Mouse (Mus musculus) layer of hippocampus, postnatal 10 days (tissue): ENCODE results near the gene Srpx2. TPM values are rescaled to one million over a fixed set of nuclear protein-coding genes. Genes with fewer than 3 reads are reported as not detected.

ENCODE experiments used
- DNase-seq, 2 experiments: peaks; one replicate each; pipeline ENCODE4 v3.0.0; 2021; ENCODE audit warnings: low spot score in 2 of 2
- long read RNA-seq: library from polyadenylated mRNA; stranded (forward); transcript quantifications from one replicate; pipeline ENCODE4 v2.0.0, GENCODE M21; 2023
- total RNA-seq, 2 experiments: library from RNA; stranded (reverse); gene quantifications; 2 replicates each; pipeline ENCODE4 v1.2.3; 2021

The Srpx2 gene
- total RNA-seq, result 1 to 10 TPM in 1 of 2 experiments, under 1 TPM in 1; 0.76 to 1.3 TPM
- long read RNA-seq, result 0 reads

- no peak for DNase-seq
Observed at GRCm38 (mm10) chrX:133908261-133908660, at the start of gene Srpx2. TSS of gene Srpx2 (plus strand) at chrX:133908426.

GRCm38 (mm10) chrX:133869743-133870142 is 38.5 kb upstream of the Srpx2 start:
- no peak for DNase-seq

GRCm38 (mm10) chrX:133887308-133887707 is 20.9 kb upstream of the Srpx2 start:
- no peak for DNase-seq

- DNase-seq, result no peak
Observed at GRCm38 (mm10) chrX:133888111-133888510, 20.1 kb upstream of the Srpx2 start.

DNA sequence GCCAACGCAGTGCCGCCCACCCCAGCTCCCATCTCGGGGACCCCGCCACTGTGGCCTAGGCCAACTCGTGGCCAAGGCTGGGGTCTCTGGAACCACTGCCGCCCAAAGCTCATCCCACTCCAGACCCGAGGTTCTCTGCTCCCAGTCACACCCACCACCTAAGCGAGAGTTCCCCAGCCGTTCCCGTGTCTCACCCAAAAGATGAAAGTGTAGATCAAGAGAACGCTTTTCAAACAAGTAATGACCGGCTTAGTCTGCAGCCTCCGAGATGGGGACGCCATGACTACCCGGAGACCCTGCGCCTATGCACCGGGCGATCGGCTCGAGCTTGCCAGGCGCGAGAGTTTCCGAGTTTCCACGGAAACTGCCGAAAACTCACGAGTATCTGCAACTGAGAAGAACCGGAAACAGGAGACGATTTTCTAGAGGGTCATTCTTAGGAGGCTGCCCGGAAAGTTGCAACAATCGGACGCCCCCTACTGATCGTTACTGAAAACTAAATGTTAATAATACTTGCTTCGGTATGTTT is 10.1 kb upstream of the Srpx2 start, which contains the start of gene Tspan6:
Gene Tspan6, minus strand, starts transcription at position 416 of the 529 bp plus-strand sequence.
- DNase-seq, result peak; percentile 84 to 88

DNA sequence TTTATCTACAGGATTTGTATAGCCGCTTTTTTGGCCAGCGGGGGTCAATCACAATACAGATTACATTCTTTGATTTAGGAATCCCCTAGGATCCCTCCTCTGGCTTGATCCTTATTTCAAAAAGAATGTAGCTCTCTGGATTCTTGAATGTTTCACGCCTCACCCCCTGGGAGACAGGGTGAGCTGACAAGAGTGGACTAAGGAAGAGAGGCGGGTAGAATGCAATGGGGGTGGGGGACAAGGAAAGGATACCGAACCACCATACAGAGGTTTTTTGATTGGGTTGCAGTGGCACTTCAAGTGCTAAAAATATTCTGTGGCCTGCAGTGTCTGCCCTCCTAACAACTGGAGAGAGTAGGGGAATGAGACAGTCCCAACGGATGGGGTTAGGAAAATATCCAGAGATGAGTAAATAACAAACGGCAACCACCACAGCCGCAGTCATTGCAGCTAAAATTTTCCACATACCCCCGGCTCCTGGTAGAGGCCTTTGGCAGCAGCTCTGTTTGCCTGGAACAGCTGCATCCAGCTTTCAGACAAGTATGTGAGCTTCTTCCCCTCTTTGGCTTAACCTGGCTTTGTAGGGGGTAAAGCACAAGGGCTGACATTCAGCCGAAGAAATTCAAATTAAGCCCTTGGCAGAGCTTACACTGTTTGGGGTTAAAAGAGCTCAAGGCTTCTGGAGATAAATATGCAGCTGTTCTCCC is 3.3 kb downstream of the Srpx2 start:
- DNase-seq, result no peak

GRCm38 (mm10) chrX:133913006-133913405 is 4.8 kb downstream of the Srpx2 start:
- no peak for DNase-seq

DNA sequence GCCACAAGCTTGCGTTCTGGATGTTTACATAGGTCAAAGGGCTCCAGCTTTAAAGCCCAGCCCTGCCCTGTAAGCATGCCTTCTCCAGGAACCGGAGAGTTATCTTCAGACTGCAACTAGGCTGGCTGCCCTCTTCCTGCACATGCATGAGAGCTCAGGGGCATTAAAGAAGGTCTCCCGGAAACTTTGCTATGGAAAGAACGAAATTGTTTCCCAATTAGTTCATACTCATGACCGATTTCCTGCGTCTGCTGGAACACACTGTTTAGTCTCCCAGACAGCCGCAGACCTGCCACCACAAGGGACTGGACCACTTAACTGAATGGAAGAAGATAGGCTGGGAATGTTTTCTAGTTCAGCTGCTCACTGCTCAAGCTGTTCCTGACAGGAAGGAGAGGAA is 6.0 kb downstream of the Srpx2 start:
- DNase-seq, result no peak

- DNase-seq, result no peak
Observed at GRCm38 (mm10) chrX:133921187-133921586, 13.0 kb downstream of the Srpx2 start.

DNA sequence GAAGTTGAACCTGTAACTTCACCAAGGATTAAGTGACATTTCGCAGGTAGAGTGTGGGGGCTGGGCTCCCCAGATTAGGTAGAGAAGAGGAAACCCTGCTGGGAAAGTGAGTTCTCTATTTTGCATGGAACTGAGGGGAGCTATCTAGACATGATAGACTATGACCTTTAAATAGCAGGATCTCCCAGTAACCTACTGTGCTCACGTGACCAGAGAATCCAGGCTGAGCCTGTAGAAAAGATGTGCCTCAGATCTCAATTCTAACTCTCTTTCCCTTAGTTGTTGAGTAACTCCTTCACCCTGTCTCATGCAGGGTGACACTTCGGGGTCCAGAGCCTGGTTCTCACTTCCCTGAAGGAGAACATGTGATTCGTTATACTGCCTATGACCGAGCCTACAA is 18.5 kb downstream of the Srpx2 start:
- DNase-seq, result no peak

GRCm38 (mm10) chrX:133931302-133932013 is 23.2 kb downstream of the Srpx2 start:
- peak; percentile 7 to 38 for DNase-seq

GRCm38 (mm10) chrX:133936605-133937225 is 28.5 kb downstream of the Srpx2 start:
- DNase-seq, result no peak

GRCm38 (mm10) chrX:133939561-133939960 is 31.3 kb downstream of the Srpx2 start:
- no peak for DNase-seq

GRCm38 (mm10) chrX:133947427-133947826 is 39.2 kb downstream of the Srpx2 start:
- peak; percentile 49 to 70 for DNase-seq

DNA sequence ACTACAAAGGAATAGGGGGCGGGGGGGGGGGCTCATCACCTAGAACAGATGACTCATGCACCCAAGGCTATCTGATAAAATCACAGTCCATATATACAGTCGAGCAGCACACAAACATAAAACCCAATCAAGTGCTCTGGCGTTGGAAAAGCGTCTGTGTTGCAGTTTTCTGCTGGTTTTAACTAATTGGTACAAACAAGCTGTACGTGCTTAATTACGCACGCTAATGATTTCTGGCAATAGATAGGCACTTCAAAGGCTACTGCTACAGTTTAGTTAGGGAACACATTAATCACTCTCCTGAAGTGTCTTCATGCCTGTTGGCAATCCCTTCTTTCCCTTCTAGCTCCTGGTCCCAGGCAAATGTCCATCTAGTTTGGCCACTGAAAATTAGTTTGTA is 46.4 kb downstream of the Srpx2 start:
- DNase-seq, result no peak

DNA sequence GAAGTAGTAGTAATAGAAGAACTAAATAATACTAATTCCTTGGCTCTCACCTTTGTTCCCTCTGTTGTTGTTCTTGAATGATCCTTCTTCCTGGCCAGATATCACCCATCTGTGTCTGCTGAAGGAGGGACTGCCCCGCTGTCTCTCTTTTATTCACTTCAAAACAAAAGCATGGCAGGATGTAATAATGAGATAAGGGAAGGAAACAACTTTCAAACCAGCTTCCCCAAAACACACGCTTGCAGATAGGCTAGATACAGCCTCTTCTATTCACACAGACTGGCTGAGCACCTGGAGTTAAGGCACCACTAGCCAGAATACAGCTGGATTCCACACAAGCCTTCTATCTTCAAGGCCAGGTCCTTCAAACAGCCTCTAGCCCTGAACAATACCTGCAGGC is 52.4 kb downstream of the Srpx2 start:
- DNase-seq, result no peak

DNA sequence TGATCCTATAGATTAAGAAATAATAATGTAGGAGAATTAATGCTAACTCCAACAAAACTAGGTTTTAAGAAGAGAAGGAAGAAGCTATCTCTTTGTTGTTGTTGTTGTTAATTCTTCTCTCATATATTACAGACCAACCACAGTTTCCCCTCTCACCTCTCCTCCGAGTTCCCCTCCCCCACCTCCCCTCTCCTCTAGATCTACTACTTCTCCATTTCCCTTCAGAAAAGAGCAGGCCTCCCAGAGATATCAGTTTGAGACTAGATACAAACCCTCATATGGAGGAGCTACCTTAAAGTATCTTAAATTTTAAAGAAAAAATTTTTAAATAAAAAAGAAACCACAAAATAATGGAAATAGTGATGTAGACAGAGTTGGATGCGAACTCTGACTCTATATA is 56.4 kb downstream of the Srpx2 start:
- DNase-seq, result no peak

GRCm38 (mm10) chrX:133981231-133982002 is 73.2 kb downstream of the Srpx2 start, which contains the start of gene Sytl4:
TSS of gene Sytl4 (minus strand) at chrX:133981812.
- no peak for DNase-seq
